Mouse (Mus musculus) kidney, postnatal 25 days (tissue): ENCODE results near the gene Cadm1.

Experiments
- DNase-seq, 2 experiments: peaks; one replicate each; pipeline ENCODE4 v3.0.0; 2021; ENCODE audit warnings: mixed read lengths in 2 of 2

Gene Cadm1

DNA sequence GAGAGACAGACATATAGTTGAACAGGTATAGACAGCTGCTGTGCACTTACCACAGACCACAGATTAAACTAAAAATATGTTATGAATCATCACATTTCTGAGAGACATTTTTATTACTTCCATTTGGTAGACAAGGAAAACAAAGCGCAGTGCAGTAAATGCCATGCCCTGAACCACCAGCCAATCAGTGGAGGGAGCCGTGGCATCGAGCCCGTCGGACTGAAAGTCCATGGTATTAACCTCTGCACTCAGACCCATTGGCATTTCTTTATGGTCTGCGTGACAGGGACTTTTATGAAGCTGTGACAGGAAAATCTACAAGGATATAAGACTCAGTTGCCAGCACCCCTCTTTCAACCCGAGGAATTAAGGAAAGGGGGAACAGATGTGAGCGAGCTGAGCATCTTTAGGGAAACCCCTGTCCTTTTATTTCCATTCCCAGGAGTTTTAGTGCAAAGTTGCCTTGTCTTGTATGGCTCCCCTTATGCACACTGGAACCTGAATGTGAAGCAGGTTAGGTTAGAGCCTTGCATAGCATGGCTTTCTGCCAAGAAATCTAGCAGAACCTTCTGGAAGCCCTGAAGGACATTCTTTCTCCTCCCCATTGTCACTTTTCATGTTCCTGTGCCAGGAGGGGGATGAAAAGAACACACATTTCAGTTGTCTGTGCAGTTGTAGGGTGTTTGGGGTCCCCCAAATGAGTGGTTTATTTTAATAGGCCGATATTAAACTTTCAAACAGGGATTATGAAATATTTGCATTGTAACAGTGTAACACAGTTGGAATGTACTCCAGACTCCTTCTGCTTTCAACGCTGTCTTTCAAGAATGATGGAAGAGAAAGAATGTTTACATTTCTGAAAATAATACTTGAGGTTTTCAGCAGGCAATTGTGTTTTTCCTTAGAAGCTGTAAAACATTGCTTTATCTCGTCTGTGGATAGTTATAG lies 145.1 kb downstream of the Cadm1 start:
- peak in 1 of 2 experiments; percentile 10 for DNase-seq

DNA sequence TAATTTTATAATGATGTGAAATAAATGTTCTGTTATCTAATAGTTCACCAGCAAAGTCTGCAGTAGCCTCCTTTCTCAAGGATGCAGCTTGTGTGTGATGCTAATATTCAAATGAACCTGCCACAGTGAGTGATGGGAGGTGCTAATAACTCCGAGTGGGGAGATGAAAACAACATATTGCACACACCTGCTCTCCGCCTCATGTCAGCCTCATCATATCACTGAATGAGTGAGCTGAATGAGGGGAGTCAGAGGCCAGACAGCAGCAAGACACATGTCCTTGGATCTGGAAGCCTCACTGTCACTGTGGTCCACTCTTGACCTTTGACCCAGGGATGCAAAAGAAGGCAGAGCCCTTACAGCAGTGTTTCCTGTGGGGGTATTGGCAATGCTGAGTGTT lies 156.9 kb downstream of the Cadm1 start:
- no peak for DNase-seq

DNA sequence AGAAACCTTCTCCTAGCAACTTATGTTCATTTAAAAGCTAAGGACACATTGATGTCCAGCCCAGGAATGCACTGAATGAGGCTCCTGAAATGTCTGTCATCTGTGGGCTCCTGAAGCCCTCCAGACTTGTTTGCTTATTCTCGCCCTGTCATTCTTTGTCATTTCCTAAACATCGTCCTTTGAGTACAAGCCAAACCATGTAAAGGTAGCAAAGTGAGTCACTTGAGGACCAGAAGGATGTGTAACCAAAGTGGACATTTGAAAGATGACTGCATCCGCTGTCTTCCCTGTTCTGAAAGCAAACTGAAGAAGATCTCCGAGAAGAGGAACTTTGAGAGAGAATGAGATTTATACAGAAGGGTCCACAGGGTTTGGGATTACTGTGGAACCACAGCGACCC lies 157.6 kb downstream of the Cadm1 start:
- DNase-seq: no peak

DNA sequence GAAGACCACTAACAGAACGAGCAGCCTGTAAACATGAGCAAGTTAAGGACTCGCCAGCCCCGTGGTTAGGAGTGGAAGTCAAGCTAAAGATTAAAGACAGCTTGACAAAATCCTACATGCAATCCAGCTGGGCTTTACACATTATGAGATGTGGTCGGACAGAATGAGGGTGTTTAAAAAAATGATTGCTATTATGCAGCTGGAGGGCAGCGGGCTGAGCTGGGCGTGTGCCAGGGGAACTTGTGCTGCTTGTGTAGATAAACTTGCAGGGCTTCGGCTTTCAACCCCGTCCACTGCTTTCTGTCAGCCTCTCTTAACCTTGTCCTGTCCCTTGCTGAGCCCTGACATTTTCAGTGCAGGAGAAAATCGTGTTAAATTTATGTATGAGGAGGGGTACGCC lies 158.3 kb downstream of the Cadm1 start:
- peak; percentile 48 to 59 for DNase-seq

DNA sequence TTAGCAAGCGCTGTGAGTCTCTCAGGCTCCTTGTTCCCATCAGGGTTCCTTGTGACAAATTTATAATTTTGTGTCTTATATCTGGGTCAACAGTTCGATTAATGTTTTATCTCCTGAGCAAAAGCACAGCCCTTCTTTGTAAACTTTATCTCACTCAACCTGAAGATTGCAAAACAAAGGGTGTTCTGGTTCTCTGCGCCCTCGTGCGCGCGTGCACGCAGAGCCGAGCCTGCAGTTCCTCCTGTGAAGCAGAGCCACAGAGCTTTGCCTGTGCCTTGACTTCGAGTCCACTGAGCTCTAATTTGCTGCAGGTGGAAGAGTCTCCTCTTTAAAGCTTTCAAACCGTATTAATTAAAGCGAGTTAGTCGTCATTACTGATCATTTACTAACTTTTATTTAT lies 162.9 kb downstream of the Cadm1 start:
- DNase-seq: no peak

DNA sequence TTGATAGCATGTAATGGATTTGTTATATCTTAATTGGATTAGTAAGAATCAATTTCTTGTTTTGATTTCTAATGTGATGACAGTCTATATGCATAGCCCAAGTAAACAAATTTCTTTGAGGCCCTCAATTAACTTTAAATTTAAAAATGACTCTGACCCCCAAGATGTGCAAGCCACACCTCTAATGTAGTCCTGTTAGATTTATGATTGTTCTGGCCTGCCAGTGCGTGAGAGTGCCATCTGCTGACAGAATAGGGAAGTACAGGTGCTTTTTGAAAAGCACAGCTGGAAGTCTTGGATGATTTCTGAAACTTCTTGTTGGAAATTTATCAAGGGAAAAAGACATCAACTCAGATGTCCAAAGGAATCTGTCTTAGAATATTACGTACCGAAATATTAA lies 169.1 kb downstream of the Cadm1 start:
- peak in 1 of 2 experiments; percentile 79 for DNase-seq

DNA sequence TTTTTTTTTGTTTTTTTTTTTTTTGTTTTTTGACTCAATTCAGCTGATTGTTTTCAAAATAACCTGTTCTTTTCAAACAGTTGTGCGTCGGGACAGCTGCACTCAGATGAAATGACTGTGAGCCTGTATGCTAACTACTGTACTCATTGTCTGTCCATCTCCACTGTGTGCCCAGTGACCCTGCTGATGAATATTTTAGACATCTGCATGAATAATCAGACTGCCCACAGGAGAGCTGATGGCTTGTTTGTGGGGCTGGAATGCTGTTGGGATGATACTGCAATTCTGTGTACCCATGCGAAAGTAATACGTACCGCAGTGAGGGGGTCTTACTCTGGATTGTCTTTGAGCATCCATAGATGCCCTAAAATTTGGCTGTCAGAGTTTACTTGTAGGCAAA lies 170.0 kb downstream of the Cadm1 start:
- DNase-seq: no peak

DNA sequence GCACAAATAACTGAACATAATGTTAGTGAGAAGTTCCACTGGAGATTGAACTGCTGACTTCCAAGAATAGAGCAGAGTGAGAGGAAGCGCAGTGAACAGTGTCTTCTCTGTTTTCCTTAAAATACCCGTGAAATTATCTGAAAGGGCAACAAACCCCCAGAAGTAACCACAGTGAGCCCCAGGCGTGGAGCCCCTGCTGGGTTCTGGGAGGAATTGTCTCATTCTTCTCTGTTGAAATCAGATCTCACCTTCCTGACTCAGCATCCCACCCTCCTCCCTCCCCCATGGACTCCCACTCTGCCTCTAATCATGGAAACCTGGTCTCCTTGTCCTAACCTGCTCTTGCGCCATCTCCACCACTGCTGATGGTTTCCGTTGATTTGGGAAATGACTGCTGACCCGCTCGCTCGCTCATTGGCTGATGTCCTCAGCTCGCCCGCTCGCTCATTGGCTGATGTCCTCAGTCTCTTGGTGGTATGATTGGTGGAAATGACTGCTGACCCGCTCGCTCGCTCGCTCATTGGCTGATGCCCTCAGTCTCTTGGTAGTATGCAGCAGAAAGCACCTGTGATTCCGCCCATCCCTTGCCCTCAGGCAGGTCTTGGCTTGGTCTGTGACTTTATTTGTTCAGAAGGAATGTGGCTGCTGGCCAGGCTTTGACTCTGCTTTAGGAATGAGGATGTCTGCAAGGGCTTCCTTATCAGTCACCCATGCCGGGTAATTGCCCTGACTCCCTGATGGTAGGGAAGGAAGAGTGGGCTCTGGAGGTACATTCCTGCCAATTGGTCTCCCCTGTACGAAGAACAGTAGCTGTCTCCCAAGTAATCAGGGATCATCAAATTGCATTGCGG lies 173.3 kb downstream of the Cadm1 start:
- DNase-seq: no peak

DNA sequence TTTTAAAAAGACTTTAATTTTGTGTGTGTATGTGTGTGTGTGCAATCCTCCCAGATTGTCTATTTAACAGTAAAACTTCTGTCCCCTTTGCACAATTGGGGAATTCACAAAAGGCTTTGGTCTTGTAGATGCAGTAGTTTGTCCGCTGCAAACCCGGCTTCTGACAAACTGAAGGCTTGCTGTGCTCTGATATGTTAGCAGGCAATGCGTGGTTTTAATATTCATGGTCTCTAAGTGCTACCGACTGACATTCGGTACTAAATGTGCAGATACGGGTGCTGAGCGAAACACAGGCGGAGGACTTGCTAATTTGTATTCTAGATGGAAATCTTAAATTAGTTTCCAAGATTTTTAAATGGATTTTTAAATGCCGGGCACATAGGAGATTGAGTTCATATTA lies 176.4 kb downstream of the Cadm1 start:
- DNase-seq: no peak

DNA sequence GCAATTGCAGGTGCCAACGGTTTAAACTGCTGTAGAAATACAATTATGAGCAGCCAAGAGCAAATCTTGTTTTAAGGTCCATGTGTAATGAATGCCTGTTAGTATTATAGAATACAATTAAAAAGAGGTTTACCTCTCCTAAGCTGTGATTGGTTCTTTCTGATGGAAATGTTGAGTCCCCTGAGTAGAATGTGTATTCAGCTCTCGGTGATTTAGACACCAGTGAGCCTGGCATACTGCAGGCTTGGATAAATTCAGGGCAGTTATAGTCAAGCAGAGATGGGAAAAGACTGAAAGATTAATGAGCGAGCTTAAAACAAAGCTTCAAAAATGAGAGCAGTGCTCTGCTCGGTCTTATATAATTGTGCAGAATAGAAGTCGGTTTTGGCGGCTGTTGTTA lies 177.4 kb downstream of the Cadm1 start:
- no peak for DNase-seq

DNA sequence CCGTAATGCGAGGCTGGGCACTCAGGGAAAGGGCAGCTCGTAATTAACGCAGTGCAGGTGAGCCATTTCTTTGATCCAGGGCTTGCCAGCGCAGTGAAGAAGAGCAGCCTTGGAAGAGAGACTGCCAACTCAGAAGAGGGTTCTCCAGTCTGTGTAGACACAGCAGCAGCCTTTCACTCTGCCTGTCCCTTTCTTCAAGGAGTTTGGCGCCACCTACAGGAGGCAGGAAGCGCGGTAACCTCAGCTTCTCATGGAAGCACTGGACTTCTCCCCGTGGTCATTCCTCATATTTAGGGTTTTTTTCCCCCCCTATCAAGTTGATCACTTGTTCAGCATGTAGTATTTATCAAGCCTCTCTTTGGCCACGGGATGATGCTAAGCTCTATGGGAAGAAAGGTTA lies 178.3 kb downstream of the Cadm1 start:
- peak; percentile 75 to 82 for DNase-seq

DNA sequence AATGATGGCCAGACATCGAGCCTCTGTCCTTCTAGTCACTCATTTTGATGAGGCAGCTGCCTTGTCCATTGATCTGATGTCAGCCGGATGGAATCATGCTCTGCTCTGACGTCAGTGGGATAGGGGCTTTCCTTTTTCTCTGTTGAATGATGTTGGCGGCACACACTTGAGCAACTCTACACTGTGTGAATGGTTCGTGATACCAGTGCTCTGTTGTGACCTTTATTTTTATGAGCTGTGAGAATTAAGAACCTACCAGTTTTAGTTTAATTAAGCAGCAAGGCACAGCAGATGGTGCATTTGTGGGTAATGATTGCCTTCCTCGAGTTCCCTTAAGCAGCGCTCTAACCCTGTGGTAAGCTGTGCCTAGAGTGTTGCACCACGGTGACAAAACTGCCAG lies 181.0 kb downstream of the Cadm1 start:
- no peak for DNase-seq

DNA sequence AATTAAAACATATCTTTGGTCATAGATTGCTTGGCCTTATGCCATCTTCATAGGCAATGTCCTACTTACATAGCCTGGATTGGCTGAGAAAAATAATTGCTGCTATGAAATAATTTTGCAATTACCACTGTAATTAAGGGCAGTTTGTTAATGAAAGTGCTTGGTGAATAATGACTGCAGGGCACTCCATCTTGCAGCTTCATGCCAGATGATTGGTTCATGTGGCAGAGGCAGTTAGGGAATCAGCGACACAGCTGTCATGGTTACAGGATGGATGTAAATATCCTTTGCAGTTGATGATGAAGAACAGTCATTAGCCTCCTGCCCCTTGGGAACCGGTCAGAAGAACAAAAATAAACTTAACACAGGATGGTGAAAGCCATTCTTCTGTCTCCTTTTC lies 184.6 kb downstream of the Cadm1 start:
- no peak for DNase-seq

DNA sequence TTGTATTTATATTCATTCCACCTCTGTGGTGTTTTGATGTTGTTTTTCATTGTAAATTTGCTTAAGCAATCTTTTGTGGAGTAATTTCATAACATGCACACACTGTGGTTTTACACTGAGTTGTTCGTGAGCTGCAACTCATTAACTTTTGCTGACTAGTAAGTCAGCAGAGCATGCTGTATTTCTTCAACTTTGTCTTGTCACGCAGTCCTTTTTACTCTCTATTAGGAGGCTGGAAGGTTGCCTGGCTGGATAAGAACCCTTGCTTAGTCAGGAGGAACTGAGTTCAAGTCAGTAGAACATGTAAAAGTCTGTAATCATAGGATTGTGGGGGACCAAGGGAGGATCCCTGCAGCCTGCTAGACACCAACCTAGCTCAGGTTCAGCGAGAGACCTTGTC lies 185.4 kb downstream of the Cadm1 start:
- no peak for DNase-seq

DNA sequence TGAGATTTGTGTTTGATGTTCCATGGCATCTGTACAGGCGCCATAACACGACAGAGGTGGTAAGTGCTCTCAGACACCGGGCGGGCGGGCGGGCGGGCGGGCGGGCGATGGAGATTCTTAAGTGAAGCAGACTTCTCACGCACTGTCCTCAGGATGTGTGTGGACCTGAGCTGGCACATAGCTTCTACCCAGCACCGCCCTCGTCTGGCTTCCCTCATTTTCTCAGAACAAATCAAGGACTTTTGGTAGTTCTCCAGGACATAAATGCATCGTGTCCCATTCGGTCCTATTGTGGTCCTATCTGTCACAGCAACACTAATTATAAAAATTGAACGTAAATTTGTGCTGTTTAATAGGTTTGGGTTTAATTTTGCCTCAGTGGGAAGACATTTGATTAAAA lies 186.9 kb downstream of the Cadm1 start:
- DNase-seq: no peak

DNA sequence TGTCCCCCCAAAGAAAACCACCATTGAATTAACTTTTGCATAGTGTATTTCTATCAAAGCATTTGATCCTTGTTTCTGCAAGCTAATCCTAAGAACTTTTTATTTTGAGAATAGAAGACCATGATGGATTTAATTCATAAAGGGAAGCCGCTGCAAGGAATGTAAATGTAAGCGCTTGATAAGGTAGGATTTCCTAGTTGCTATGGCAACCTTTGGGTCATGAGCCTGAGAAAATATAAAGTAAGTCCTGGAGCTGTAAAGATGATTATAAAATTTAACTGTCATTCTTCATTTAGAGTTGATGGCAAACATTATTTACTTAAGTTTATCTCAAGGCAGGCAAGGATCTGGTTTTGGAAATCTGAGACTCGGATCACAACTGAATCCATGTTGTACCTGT lies 197.6 kb downstream of the Cadm1 start:
- no peak for DNase-seq

DNA sequence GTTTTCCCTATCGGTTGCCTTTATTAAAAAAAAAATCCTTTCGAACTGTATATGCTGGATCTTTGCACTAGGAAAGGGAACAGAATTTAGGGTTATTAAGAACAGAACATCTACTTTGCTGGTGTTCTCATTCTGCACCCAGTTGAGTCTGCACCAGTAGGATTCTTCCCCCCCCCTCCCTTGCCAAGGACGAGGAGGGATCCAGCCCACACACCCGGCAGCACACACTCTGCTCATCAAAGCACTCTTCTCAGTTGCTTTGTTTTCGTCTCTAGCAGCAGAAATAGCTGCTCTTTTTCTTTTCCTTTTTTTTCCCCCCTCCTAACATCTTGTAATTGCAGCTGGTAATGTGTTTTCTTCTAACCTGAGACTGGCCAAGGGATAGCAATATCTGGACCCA lies 198.9 kb downstream of the Cadm1 start:
- DNase-seq: no peak

DNA sequence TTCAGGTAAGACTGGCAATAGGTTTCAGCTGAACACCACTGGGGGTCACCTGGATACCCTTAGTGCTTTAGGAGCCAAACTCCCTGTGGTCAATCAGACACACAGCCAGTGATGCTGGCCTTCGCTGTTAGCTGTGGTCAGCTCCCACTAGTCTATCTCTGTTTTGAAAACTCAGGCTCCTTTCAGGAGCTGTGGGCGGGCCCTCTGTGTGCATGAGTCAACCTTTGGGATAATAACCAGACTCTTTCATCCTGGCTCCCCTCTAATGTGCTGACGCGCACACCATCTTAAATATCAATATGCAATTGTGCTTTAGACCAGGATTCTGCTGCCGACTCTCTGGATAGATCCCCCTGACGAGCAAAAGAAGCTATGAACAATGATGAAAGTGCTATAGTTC lies 200.3 kb downstream of the Cadm1 start:
- no peak for DNase-seq

DNA sequence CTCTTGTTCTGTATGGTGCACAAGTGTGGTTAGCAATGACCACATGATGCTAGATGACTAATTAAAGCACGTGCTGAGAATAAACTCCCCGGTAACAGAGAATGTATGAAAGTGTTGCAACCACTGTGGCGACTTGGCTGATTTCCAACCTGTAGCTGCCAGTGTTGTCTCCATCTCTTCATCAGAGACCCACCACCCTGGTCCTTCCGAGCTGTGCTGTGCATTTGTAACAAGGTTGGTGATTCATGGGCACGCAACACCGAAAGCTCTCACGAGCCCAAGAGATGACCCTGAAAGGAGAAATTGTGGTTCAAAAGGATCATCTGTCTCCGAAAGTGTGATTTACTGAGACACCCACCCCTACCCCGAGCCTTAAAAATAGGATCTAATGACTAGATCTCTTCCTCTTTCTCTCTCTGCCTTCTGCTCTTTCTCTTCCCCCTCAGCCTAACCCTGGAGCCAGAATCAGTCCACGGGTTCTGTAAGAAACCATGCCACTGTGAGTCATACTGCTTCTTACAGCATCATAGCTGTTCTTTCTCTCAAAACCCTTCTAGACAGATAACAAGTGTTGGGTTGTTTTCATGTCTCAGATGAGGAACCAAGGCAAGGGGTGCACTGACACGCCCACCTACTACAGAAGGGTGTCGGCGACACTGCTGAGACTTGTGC lies 203.9 kb downstream of the Cadm1 start:
- DNase-seq: no peak

DNA sequence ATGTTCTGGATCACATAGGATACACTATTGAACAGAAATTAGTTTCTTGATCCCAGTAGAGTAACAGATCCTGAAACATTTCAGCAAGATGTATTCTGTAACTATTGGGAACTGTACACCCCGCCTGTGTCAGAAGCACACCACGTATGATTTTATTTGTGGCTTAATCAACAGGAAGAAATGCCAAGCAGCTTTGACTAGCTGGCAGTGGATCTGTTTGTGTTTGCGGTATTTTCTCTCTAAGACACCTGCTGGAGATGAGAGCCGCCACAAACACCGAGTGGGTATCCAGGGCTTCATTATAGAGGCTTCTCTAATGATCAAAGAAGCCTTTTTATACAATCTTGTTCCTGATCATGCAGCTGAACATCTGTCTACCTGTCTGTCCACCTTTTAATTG lies 204.9 kb downstream of the Cadm1 start:
- DNase-seq: no peak

DNA sequence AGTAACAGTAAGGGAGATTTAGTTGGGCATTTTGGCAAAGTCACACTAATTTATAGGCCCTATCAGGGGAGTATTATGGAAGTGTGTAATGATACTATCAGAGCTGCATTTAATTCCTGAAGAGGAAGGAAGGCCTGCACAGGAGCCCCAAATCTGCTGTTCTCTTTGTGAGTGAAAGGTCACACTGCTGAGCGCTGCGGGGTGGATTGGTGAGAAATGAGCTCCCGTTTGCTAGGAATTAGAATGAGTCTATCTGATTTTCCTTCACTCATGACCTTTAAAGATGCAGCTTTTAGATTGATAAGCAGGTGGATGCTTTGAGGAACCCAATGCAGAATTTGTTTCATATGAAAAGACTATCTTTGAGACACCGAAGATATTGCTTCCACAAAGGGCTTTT lies 208.8 kb downstream of the Cadm1 start:
- no peak for DNase-seq

DNA sequence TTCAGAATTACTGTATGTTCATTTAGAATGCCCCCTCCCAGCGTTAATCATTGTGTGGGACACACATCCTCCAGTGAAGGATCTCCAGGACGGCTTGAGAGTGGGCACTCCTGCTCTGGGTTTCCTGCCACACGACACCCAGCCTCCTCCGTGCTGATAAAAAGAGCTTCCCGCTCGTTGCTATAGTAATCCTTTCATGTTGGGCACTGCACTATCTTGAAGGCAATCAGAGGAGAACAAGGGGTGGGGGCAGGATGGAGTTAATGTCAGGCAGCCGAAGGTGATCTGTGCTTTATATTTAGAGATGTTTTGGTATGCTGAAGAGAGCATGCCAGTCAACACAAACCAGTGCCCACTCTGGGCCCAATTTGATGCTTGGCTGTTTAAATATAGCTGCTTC lies 209.3 kb downstream of the Cadm1 start:
- DNase-seq: no peak

DNA sequence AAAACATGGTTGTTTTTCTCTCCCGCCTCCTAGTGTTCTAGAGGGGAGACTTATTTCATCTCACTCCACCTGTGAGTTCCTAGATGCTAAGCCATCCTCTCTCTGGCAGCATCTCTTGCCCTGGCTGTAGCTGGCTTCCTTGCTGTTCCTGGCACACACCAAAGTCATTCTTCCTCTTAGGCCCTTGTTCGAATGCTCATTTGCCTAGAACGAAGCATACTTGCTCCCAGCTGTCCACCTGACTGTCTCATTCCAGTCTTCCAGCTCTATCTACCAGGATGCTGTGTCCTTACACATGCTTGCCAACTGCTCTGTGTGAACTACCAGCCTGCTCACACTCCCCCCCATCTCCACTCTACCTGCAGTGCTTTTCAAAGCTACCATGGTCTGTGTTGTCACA lies 211.8 kb downstream of the Cadm1 start:
- no peak for DNase-seq

DNA sequence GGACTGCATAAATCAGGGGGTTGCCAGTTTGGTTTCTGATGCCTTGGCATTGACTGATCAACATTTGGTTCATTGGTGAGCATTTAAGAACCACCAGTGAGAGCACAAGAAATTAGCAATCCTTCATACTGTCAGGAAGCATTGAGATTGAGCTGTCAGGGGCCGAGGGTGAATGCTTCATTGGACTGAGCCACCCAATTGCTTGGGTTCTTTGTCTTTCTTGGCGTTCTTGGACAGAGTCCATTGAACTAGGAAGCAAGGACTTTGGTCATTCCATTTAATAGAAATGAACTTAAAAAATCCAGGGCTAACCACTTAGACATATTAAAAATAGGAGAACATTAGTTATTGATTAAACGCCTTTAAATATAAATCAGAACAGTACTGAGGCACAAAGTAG lies 214.9 kb downstream of the Cadm1 start:
- DNase-seq: no peak
